Mouse (Mus musculus): ENCODE measurements around the gene Serpina1f.

DNA sequence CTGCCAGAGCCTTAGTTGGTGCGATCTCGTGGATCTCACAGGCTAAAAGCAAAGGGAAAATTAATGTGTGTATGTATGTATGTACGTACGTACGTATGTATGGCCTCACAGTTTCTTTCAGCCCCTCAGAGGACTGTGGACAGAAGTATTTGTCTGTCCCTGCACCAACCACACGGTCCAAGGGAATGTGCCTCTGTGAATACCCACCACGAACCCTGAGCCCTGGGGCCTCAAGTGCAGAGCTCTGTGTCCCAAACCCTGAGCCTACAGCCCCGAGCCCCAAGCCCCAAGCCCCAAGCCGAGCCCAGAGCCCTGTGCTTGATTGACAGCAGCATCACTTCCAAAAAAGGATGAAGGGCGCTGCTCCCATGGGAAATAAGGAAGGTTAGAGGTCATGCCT lies 37.3 kb downstream of the Serpina1f start:
- no peak for TF ChIP-seq CTCF (IDR thresholded peaks at IDR 0.05; ENCODE audit: insufficient read depth, low read depth, low read length)
- no peak for TF ChIP-seq POLR2A (IDR thresholded peaks at IDR 0.05; ENCODE audit: insufficient read depth, low read depth, low read length)

All from olfactory bulb, adult 2 months (tissue).